In the genomic region with DNA sequence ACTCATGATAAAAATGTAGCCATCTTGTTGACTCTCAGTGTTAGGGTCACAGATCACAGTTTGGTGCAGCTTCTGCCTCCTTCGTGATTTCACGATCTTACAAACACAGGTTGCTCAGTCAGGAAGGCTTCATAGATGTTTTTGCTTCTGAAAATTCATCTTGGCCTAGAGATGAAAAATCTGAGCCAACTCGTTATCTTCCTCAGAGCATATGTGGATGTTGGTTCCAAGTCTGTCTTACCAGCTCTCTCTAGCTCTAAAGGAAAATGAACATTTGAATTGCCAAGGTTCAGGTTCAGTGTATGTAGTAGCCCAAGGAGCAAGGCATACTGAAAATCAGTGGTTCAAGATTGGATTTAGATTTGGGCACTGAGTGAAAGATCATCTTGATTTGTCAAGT, we compare ENCODE assay signal across 24 mouse cellular contexts.
DNase-seq lines count a peak whose midpoint lies in the region; ATAC-seq and TF ChIP-seq lines count a peak whose summit lies in the region.
"Had no signal": no experiment of that assay in that cellular context is flagged by ENCODE, and none has a peak within 500 bp of the region (broad histone marks: within the 10 kb centered on the region; RNA-seq: fewer than 3 reads in every experiment).

No protein-coding gene starts in this region.

- 64% methylated on average over 3 of the region's 3 CpGs for WGBS in forebrain, postnatal 0 days
- 88% methylated on average over 3 of the region's 3 CpGs for WGBS in forebrain, embryonic 10.5 days

- H3K36me3 ChIP-seq in forebrain, postnatal 0 days (ENCODE audit: insufficient read depth) = no peaks in the 10 kb centered on the region
- H3K36me3 ChIP-seq in forebrain, embryonic 10.5 days (replicated peaks) = no peaks in the 10 kb centered on the region
- H3K36me3 ChIP-seq: embryonic facial prominence, embryonic 12.5 days; embryonic facial prominence, embryonic 15.5 days; forebrain, embryonic 12.5 days; hindbrain, embryonic 12.5 days; intestine, embryonic 15.5 days had no signal

- H3K4me2 ChIP-seq in forebrain, postnatal 0 days (ENCODE audit: low read depth) = no peak overlapping the region
- H3K4me2 ChIP-seq: embryonic facial prominence, embryonic 12.5 days; embryonic facial prominence, embryonic 15.5 days; forebrain, embryonic 12.5 days; heart, embryonic 11.5 days; hindbrain, embryonic 12.5 days; intestine, embryonic 15.5 days had no signal

- ATAC-seq in forebrain, postnatal 0 days = peak; percentile 48; the same call in 1 of the 2 replicates
- ATAC-seq: CD4-positive, CD25-positive, alpha-beta regulatory T cell, adult 4 months; hindbrain, embryonic 16.5 days; intestine, embryonic 15.5 days had no signal

- no peak for TF ChIP-seq CTCF in forebrain, postnatal 0 days (IDR thresholded peaks at IDR 0.05; ENCODE audit: low read depth)
- TF ChIP-seq CTCF in brain, embryonic 14.5 days (IDR thresholded peaks at IDR 0.05; ENCODE audit: borderline replicate concordance, extremely low read depth, insufficient read depth, insufficient read length) = no peak

- H3K9me3 ChIP-seq in forebrain, postnatal 0 days (ENCODE audit: low read length) = no peaks in the 10 kb centered on the region
- H3K9me3 ChIP-seq in forebrain, embryonic 10.5 days = no peaks in the 10 kb centered on the region
- H3K9me3 ChIP-seq: embryonic facial prominence, embryonic 12.5 days; embryonic facial prominence, embryonic 15.5 days; forebrain, embryonic 12.5 days; hindbrain, embryonic 12.5 days; intestine, embryonic 15.5 days had no signal

- H3K4me3 ChIP-seq in forebrain, postnatal 0 days (ENCODE audit: low read depth, low read length) = no peak overlapping the region
- no peak overlapping the region for H3K4me3 ChIP-seq in forebrain, embryonic 10.5 days
- H3K4me3 ChIP-seq: embryonic facial prominence, embryonic 12.5 days; embryonic facial prominence, embryonic 15.5 days; forebrain, embryonic 12.5 days; gastrocnemius, adult 2 months; hindbrain, embryonic 12.5 days; intestine, embryonic 15.5 days had no signal

- DNase-seq in forebrain, postnatal 0 days = peak; percentile 39
- DNase-seq in forebrain, embryonic 10.5 days (ENCODE audit: extremely low spot score, low spot score) = no peak
- peak; percentile 10 for DNase-seq in layer of hippocampus, adult 9-11 months
- no peak for DNase-seq in layer of hippocampus, postnatal 36 days
- peak; percentile 63 for DNase-seq in brain, embryonic 14.5 days (ENCODE audit: low read depth)
- DNase-seq in adrenal gland, postnatal 10 days = no peak
- DNase-seq: adrenal gland, adult 2 months; adrenal gland, postnatal 25 days; cerebellum, adult 11 months; cerebellum, adult 2 months; cerebellum, adult 9-11 months; cerebellum, postnatal 25 days; gastrocnemius, adult 2 months; gastrocnemius, postnatal 14 days; heart, adult 11 months; kidney, adult 11 months had no signal

- H3K9ac ChIP-seq in forebrain, postnatal 0 days = no peak overlapping the region
- H3K9ac ChIP-seq: embryonic facial prominence, embryonic 12.5 days; embryonic facial prominence, embryonic 15.5 days; forebrain, embryonic 12.5 days; hindbrain, embryonic 12.5 days; intestine, embryonic 15.5 days had no signal

- peaks cover 4% of the 10 kb centered on the region; the same call in 1 of the 2 replicates for H3K4me1 ChIP-seq in forebrain, postnatal 0 days (ENCODE audit: insufficient read depth)
- no peaks in the 10 kb centered on the region for H3K4me1 ChIP-seq in forebrain, embryonic 10.5 days
- H3K4me1 ChIP-seq: embryonic facial prominence, embryonic 12.5 days; embryonic facial prominence, embryonic 15.5 days; forebrain, embryonic 12.5 days; hindbrain, embryonic 12.5 days; intestine, embryonic 15.5 days had no signal

- TF ChIP-seq POLR2A in brain, embryonic 14.5 days (IDR thresholded peaks at IDR 0.05; ENCODE audit: borderline replicate concordance, extremely low read depth, insufficient read depth, insufficient read length, poor library complexity, severe bottlenecking) = no peak

- no peaks in the 10 kb centered on the region for H3K27me3 ChIP-seq in forebrain, postnatal 0 days (ENCODE audit: insufficient read depth, low read length)
- no peaks in the 10 kb centered on the region for H3K27me3 ChIP-seq in forebrain, embryonic 10.5 days (ENCODE audit: poor library complexity, severe bottlenecking)
- H3K27me3 ChIP-seq: embryonic facial prominence, embryonic 12.5 days; embryonic facial prominence, embryonic 15.5 days; forebrain, embryonic 12.5 days; hindbrain, embryonic 12.5 days; intestine, embryonic 15.5 days had no signal

- H3K27ac ChIP-seq in forebrain, postnatal 0 days (ENCODE audit: low read depth, low read length) = 0 out of 2 replicates have a peak overlapping the region, but pooled peaks have one; percentile 21
- no peak overlapping the region for H3K27ac ChIP-seq in forebrain, embryonic 10.5 days
- H3K27ac ChIP-seq: embryonic facial prominence, embryonic 12.5 days; embryonic facial prominence, embryonic 15.5 days; forebrain, embryonic 12.5 days; gastrocnemius, adult 2 months; hindbrain, embryonic 12.5 days; intestine, embryonic 15.5 days had no signal

Comparison
In these comparisons a context has a peak if more than half of its experiments do, and no peak if none do; other contexts are left out.
1. DNase-seq: peak in forebrain, postnatal 0 days (single experiment), layer of hippocampus, adult 9-11 months (single experiment) and brain, embryonic 14.5 days (single experiment); none in forebrain, embryonic 10.5 days (single experiment), layer of hippocampus, postnatal 36 days (0 of 2) and adrenal gland, postnatal 10 days (single experiment).